Mouse (Mus musculus) bone marrow, adult 2 months (tissue): ENCODE results near the gene Trpm7. TPM values are rescaled to one million over a fixed set of nuclear protein-coding genes. Genes with fewer than 3 reads are reported as not detected.
A peak's percentile ranks its signal among the peaks of the same experiment; 100 is the strongest.

ENCODE experiments used
- H3K27ac ChIP-seq: fragments of 200-500 bp; 2 replicates; pipeline ENCODE4 v1.5.1; 2012; ENCODE audit warnings: low read depth, mild to moderate bottlenecking, control low read depth, inconsistent platforms, low read length; ENCODE audit not compliant: control insufficient read depth, poor library complexity, insufficient read depth
- H3K4me1 ChIP-seq: fragments of 200-500 bp; 2 replicates; pipeline ENCODE4 v1.6.1; 2011; ENCODE audit warnings: low read length; ENCODE audit not compliant: control insufficient read depth, insufficient read depth
- H3K4me3 ChIP-seq: fragments of 200-500 bp; replicated peaks from 2 replicates; pipeline ENCODE3; 2011; ENCODE audit warnings: mild to moderate bottlenecking, low read depth, low read length, control low read depth; ENCODE audit not compliant: control insufficient read depth
- CTCF ChIP-seq: fragments of 200-500 bp; IDR thresholded peaks from 2 replicates; pipeline ENCODE4 v1.5.1; 2011; ENCODE audit warnings: low read length, control low read depth; ENCODE audit not compliant: control insufficient read depth, insufficient read depth
- POLR2A ChIP-seq: fragments of 200-500 bp; IDR thresholded peaks from 2 replicates; pipeline ENCODE4 v1.6.1; 2011; ENCODE audit warnings: low read depth, mild to moderate bottlenecking, control low read depth, low read length, borderline replicate concordance; ENCODE audit not compliant: control insufficient read depth
- WGBS: fragments of 180-500 bp; shearing (Covaris S2); methylation state at CpG from one replicate; pipeline ENCODE4 v1.1.7; 2018; 5-methylcytosine and 5-hydroxymethylcytosine counted together
- polyA plus RNA-seq: library from polyadenylated mRNA; stranded (reverse); fragments of >200 nt; gene quantifications from 2 replicates; pipeline ENCODE4 v1.2.4, GENCODE M21; 2011; ENCODE audit warnings: low replicate concordance; ENCODE audit not compliant: missing spikeins, insufficient read depth, insufficient read length

Trpm7 gene
- 8.2 and 14.1 TPM in 2 replicates for polyA plus RNA-seq

GRCm38 (mm10) chr2:126875871-126876796, at the start of gene Trpm7:
Trpm7 (minus strand) TSS chr2:126876230.
- peak within 1 kb of the TSS; percentile 99 for H3K27ac ChIP-seq
- TF ChIP-seq POLR2A, result peak; percentile 91; the same call in 1 of the 2 replicates
- TF ChIP-seq CTCF, result no peak
- peak within 1 kb of the TSS; percentile 90 for H3K4me3 ChIP-seq
- H3K4me1 ChIP-seq, result no peaks in the 10 kb centered on the region
- WGBS, result 2% methylated on average over 81 of the region's 81 CpGs

GRCm38 (mm10) chr2:126920358-126921060, 44.5 kb upstream of the Trpm7 start:
- TF ChIP-seq POLR2A (no peak), CTCF (no peak)

GRCm38 (mm10) chr2:126916236-126916635, 40.2 kb upstream of the Trpm7 start:
- TF ChIP-seq CTCF, result no peak
- TF ChIP-seq POLR2A, result no peak
- 76% methylated on average over 1 of the region's 1 CpGs for WGBS

More at GRCm38 (mm10) chr2:126920358-126921060, 44.5 kb upstream of the Trpm7 start:
- H3K4me3 ChIP-seq, result no peak overlapping the region
- no peak overlapping the region for H3K27ac ChIP-seq
- 73% methylated on average over 12 of the region's 12 CpGs for WGBS
- H3K4me1 ChIP-seq, result no peaks in the 10 kb centered on the region

GRCm38 (mm10) chr2:126914096-126914495, 38.1 kb upstream of the Trpm7 start:
- no peak overlapping the region for H3K4me3 ChIP-seq
- TF ChIP-seq CTCF (no peak), POLR2A (no peak)
- H3K27ac ChIP-seq, result no peak overlapping the region
- WGBS, result 88% methylated on average over 4 of the region's 4 CpGs
- H3K4me1 ChIP-seq, result no peaks in the 10 kb centered on the region

More at GRCm38 (mm10) chr2:126916236-126916635, 40.2 kb upstream of the Trpm7 start:
- Histone ChIP-seq H3K4me3 (no peak overlapping the region), H3K4me1 (no peaks in the 10 kb centered on the region), H3K27ac (no peak overlapping the region)

- WGBS, result 43% methylated on average over 3 of the region's 3 CpGs
- TF ChIP-seq CTCF, result no peak
- no peak for TF ChIP-seq POLR2A
- no peak overlapping the region for H3K4me3 ChIP-seq
- H3K27ac ChIP-seq, result no peak overlapping the region
- no peaks in the 10 kb centered on the region for H3K4me1 ChIP-seq
Measured at GRCm38 (mm10) chr2:126904162-126904561, 28.1 kb upstream of the Trpm7 start.

- 93% methylated on average over 9 of the region's 9 CpGs for WGBS
- TF ChIP-seq POLR2A (no peak), CTCF (no peak)
Measured at GRCm38 (mm10) chr2:126897511-126897910, 21.5 kb upstream of the Trpm7 start.

GRCm38 (mm10) chr2:126896941-126897340, 20.9 kb upstream of the Trpm7 start:
- WGBS, result 87% methylated on average over 6 of the region's 6 CpGs
- no peak overlapping the region for H3K4me3 ChIP-seq
- TF ChIP-seq POLR2A, result no peak
- no peak for TF ChIP-seq CTCF
- H3K27ac ChIP-seq, result no peak overlapping the region
- H3K4me1 ChIP-seq, result no peaks in the 10 kb centered on the region

More at GRCm38 (mm10) chr2:126897511-126897910, 21.5 kb upstream of the Trpm7 start:
- Histone ChIP-seq H3K27ac (no peak overlapping the region), H3K4me3 (no peak overlapping the region), H3K4me1 (no peaks in the 10 kb centered on the region)

- no peaks in the 10 kb centered on the region for H3K4me1 ChIP-seq
- TF ChIP-seq CTCF (no peak), POLR2A (no peak)
- H3K4me3 ChIP-seq, result no peak overlapping the region
- H3K27ac ChIP-seq, result no peak overlapping the region
- WGBS, result 93% methylated on average over 3 of the region's 3 CpGs
Measured at GRCm38 (mm10) chr2:126894245-126894644, 18.2 kb upstream of the Trpm7 start.
